Mouse (Mus musculus): Measurements from ENCODE around the gene Etv6.

GRCm38 (mm10) chr6:134027022-134027421 lies 8.5 kb upstream of the Etv6 start:
- TF ChIP-seq CTCF (IDR thresholded peaks at IDR 0.05; ENCODE audit: low read depth) (no peak), EP300 (IDR thresholded peaks at IDR 0.05; ENCODE audit: low read depth) (no peak)

Measured in heart, postnatal 0 days (tissue).